Mouse (Mus musculus): Measurements from ENCODE around the gene Socs7. TPM values are rescaled to one million over a fixed set of nuclear protein-coding genes. Genes with fewer than 3 reads are reported as not detected.

Gene Socs7
- polyA plus RNA-seq, 1 experiment from 2014 or later, result 3.7 TPM

DNA sequence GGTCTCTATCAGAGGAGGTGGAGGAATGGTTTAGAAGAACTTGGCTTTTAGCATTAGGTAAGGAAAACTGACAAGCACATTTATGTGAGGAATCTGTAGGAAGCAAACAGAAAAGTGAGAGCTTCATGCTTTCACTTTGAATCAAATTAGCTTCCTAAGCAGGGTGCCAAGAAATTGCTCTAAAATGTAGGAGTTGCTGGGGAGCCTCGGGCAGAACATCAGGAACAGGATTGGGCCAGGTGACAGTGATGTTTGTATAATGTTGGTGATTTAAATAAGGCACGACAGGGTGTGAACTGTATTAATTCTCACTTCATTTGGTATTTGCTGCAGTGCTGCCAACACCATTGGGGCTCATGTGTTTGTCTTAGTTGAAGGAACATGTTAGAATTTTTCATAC lies 21.4 kb downstream of the Socs7 start:
- DNase-seq (ENCODE audit: low spot score), result no peak

DNA sequence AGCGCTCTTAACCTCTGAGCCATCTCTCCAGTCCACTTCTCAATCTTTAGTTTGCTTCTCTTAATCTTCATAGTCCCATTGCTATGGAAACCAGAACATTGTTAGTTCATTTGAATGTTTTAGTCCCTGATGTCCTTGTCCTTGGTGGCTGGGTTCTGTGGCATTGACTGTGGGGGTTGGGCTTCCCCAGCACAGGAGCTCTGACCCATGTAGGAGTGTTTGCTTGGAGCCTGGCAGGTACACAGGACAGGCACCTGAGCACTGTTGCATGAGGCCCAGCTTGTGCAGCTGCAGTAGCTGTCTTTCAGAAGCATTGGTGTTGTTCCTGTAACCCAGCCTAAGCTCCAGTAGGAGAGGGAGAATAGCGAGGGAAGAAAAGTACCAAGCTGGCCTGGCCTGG lies 25.5 kb downstream of the Socs7 start:
- DNase-seq (ENCODE audit: low spot score), result no peak

DNA sequence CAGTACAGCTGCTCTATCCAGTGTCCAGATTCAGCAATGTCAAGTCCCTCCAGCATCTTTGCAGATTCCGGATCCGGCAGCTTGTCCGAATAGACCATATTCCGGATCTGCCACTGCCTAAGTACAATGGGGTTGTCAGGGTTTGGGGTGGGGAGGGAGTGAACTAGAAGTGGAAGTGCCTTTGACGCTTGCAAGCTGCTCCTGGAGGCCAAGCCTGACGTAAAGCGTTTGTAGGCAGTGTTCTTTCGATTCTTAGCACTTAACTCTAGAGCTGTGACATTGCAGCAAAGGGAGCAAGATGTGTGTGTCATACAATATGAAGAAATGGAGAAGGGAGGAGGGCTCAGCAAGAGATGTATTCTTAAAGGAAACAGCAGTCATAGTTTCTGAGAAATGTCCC lies 26.8 kb downstream of the Socs7 start:
- no peak for DNase-seq (ENCODE audit: low spot score)

DNA sequence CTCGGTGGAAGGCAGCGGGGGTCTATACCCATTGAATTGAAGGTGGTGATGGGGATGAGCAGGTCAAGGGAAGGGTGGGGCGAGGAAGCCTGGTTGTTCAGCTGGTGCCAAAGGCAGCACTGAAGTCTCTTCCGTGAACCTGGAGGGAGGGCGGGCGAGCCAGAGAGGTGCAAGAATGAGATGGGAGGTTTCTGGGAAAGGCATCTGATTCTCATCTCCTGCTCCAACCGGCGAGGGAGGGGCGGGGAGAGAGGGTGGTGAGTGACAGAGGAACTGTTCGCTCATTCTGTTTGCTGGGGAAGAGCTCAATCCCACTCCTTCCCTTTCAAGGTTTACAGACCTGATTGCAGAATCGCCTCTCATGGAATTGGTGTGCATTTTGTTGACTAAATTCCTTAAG lies 31.3 kb downstream of the Socs7 start:
- no peak for DNase-seq (ENCODE audit: low spot score)

DNA sequence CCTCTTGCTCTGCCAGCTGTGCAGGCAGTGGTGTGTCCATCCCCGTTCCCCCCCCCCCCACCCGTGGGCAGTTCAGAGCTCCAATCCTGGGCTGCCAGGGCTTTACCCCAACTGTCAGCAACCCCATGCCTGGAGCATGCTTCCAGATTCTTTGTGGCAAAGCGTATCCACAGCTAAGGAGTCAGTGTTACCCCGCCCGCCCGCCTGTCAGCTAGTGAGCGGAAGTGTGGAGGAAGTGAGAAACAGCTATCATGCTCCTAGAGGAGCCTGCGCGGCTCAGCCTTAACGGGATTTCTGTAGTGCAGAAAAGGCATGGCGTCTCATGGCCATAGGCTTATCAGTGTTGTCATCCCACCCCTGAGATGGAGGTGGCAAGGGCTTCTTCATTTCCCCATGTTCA lies 31.8 kb downstream of the Socs7 start:
- DNase-seq (ENCODE audit: low spot score), result no peak

DNA sequence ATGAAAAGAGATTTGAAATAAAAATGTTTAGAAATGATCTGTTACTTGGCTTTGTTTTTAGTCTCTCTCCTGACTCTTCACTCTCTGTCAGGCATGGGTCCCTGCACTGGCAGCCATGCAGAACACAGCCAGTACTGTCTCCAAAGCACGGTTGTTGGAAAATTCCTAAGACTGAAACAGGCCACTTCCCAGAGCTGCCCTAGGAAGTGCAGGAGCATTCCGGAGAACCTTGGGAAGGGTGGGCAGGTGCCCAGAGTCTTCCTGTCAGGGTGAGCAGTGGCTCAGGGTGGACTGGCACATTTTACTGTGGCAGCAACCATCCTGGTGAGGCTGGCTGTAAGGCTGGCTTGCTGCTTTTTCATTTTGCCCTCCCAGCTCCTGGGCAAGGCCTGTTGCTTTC lies 36.2 kb downstream of the Socs7 start:
- DNase-seq (ENCODE audit: low spot score), result no peak

DNA sequence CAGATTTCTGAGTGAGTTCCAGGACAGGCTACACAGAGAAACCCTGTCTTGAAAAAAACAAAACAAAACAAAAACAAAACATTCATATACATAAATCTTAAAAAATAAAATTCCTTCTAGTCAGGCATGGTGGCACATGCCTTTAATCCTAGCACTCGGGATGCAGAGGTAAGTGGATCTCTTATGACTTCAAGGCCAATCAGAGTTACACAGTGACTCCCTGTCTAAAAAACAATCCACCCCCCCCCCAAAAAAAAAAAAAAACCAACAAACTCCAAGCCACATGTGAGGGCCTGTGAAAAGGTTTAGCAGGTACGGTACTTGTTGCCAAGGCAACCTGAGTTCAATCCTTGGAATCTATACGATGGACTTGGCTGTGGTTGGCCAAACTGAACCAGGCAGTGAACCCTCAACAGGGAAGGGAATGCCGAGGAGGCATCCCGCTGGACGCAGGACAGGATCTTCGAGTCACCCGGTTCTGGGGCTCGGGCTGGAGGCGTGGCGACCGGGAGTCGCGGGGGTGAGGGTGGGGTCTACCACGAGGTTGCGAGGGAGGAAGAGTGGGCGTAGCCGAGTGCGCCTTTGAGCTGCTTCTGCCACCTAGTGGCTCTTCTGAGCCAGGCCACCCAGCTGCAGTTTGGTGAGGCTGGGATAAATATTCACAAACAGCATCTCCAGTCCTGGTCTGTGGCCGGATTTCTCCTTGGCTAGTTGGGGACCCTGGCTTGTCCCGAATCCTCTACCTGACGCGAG lies 37.8 kb downstream of the Socs7 start:
- DNase-seq (ENCODE audit: low spot score), result peak; percentile 88

DNA sequence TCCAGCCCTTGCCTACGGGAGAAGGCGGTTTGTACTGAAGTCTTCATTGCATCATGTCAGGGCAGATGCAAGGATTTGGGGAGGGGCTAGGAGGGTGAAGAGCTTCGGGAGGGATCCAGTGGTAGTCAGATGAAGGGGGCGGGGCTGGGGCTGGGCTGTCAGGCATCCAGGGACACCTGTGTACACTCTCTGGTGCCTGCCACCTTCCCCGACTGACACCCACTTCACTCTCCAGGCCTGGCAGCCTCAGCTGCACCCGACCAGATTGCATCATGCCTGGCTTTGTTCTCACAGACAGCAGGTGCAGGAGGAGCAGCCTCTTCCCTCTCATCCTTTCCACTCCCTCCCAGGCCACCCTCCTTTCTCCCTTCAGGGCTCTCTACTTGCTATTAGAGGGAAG lies 38.7 kb downstream of the Socs7 start:
- DNase-seq (ENCODE audit: low spot score), result peak; percentile 81

DNA sequence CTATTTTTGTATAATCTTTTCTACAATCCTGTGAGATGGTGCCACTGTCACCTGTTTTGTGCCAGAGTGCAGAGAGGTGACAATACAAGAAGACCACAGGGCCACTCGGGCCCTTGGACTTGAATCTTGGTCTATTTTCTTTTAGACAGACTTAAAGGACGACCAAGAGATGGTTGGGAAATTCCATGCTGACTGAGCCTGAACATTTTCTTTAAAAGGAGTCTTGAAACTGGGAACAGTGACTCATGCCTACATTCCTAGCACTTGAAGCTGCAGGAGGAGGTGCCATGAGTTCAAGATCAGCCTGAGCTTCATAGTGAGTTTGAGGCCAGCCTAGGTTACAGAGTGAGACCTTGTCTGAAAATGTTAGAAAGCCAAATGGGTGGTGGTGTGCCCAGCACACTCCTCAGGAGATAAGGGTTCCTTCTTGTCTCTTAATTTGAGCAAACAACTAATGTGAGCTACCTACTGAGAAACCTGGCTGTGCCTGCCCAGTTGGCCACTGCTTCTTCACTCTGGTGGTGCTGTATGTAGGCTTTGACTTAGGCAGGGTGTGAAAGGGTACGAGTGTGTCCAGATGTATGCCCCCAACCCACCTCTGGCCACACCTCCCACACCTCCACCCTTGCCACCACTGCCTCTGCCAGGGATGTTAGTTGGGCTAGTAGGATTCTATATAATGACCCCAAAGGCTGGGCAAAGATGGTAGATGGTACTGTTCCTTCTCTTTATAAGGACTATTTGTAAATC lies 39.5 kb downstream of the Socs7 start:
- no peak for DNase-seq (ENCODE audit: low spot score)

DNA sequence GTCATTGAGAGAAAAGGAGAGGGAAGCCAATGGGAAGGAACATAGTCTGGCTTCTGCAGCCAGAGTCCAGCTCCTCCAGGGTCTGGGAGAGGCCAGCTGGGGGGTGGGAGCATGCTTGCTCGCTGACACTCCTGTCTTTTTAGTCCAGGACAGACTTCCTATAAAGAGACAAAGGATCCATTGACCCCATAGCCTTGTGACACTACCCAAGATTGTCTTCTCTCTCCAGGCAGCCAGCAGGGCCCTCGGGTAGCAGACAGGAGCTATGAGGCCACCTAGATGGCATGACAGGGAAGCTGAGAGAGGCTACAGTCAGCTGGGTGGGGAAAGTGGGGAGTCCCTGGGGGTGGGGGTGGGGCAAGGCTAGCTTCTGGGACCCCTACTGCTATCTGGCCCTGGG lies 40.4 kb downstream of the Socs7 start:
- DNase-seq (ENCODE audit: low spot score), result no peak

DNA sequence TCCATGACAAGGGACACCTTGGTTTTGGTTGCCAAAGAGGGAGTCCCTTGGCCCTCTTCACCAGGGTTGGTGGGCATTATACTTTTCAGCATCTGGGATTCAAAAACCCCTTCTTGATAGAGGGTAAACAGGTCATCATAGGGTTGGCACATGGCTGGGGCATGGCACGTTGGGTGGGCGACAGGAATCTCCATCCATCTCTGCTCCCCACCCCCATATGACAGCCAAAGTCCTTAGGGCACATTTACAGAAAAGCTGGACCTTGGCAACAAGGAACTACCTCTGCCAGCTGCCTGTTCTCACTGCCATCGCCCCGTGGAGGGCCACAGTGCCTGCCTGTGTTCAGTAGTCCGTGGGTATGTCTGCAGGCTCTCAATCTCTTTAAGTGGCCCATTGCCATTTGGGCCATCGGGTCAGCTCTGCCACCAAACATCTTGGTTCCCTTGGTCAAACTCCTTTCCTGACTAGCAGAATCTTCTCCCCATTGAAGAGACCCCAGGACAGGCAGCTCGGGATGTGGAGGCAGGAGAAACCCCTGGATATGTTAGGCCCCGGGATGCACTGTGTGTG lies 41.3 kb downstream of the Socs7 start:
- DNase-seq (ENCODE audit: low spot score), result no peak

DNA sequence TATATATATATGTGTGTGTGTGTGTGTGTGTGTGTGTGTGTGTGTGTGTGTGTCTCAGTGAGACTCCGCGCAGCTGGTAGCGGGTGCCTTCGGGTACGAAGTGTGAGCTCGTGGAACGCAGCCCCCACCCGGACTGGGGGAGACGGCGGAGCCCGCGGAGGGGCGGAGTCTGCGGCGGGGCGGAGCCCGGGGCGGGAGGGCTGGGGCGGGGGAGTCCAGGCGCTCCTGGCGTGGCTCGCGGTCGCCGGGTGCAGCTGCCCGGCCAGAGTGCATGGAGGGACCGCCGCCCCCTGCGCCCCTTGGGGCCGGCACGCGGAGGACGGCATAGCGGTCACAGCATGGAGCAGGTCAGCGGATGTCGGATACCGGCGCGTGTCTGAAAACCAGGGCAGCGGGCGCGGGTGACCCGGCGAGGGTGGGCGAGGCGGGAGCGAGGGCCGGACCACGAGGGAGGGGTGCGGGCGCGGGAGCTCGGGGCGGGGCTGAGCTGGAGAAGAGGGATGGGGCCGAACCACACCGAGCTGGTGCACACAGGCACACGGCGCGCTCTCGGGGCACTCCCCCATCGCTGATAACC lies 41.9 kb downstream of the Socs7 start:
- DNase-seq (ENCODE audit: low spot score), result peak; percentile 63

DNA sequence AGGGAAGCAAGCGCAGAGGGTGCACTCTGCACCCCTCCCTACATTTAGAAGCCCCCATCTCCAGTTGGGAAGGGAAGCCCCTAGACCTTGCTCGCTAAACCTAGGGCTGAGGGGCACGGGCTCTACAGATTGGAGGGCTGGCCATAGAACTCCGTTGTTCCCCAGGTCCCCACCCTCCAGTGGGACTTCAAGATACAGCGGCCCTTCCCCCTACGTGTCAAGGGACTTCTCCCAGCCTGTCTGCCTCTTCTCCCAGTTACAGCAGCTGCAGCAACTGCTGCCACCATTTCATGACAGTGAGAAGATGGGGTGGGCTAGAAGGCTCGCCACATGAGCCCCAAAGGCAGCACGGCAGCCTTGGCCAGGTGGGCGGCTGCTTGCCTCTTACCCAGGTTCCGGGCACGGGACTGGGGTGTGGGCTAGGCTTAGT lies 42.4 kb downstream of the Socs7 start:
- no peak for DNase-seq (ENCODE audit: low spot score)

DNA sequence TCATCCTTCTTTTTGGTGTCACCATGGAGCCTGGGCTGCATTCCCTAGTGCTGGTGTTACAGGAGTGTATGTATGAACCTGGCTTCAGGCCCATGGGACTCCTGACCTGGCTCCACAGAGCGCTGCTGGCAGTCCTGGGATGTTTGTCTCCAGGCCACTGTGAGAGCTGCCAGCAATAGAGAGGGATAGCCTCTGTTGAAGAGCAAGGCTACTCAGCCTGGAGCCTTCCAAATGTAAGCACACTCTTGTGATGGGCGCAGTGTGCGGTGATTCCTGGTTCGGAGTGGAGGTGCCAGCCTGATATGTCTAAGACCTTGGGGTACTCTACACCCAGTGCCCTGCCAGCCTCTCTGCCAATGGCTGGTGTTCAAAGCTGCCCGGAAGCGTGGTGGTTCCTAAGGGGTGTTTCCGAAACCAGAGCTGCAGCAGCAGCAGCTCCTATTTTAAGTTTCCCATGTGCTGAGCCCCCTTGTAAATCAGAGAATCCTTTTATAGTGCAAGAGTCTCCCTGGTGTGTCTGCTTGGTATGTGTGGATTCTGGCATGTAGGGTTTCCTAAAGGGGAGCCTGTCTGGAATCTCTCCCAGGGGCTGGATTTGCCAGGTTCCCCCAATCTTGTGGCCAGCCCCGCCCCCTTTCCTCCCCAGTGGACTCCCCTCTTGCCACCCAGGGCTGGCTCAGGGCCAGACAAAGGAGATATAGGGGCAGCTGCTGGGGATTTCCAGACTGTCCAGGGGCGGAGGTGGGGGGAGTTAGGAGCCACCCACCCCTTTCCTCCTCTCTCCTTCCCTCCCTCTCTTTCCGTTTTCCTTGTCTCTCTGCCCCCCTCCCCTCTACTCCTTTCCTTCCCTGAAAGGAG lies 44.0 kb downstream of the Socs7 start:
- DNase-seq (ENCODE audit: low spot score), result no peak

DNA sequence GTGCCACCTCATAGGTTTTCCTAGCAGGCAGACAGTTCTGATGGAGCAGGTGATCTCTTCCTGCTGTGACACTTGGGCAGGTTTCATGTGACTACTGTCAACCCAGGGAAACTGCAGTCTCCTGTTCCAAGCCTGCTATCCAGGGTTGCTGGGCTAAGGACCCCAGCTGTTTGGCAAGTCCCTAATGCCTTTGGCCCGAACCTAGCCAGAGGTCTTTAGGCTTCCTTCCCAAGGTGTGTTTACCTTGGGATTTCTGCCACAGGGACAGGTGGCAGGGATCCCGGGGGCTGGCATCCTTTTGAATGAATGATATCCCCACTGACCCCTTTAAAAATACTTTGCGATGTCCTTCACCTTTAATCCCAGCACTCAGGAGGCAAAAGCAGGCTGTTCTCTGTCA lies 45.1 kb downstream of the Socs7 start:
- DNase-seq (ENCODE audit: low spot score), result no peak

DNA sequence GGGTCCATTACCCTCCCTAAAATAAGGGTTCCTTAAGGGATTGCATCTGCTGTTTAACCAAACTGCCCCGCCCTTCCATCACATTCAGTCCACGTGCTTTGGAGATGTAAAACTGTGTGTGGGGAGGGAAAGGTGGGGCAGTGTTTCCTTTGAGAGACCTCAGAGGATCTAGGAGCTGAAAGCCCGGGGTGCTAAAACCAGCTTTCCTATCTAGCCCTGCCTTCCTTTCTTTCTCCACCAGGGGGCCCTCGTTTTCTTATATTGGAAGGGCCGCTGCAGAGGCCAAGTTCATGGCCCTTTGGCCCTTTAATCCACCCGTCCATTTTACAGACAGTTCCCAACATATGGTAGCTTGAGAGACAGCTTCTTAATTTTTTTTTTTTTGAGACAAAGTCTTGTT lies 45.8 kb downstream of the Socs7 start:
- DNase-seq (ENCODE audit: low spot score), result peak; percentile 76

DNA sequence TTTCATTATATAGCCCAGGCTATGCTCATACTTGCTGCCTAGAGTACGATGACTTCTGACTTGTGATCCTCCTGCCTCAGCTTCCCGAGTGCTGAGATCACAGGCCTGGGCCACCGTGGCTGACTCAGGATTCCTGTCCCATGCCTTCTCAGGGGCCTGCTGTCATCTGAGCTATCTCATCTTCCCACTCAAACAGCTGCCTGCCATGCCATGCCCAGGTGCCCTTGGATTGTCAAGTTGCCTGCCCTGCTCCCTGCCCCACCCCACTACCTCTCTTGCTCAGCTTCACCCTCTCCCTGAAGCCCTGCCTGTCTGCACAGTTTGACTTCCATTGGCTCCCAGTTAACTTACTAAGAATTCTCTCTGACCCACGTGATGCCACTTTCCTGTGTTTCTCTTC lies 48.6 kb downstream of the Socs7 start:
- no peak for DNase-seq (ENCODE audit: low spot score)

DNA sequence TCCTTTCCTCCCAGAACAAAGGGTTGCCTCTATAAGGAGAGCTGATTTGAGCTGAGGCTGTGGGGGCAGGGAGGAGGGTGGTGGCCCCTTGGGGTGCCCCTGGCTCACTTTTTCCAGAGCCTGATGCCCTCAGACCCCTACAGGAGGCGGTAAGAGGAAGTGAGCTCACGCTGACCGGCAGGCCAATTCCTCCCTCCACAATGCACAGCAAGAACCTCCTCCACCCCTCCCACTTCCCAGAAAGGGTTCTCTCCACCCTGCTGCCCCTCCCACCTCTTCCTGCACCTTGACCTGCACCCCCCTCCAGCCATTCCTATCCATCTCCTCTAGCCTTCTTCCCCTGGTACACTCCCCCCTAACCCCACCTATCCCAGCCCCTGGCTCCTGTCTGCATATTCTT lies 49.8 kb downstream of the Socs7 start:
- DNase-seq (ENCODE audit: low spot score), result no peak

DNA sequence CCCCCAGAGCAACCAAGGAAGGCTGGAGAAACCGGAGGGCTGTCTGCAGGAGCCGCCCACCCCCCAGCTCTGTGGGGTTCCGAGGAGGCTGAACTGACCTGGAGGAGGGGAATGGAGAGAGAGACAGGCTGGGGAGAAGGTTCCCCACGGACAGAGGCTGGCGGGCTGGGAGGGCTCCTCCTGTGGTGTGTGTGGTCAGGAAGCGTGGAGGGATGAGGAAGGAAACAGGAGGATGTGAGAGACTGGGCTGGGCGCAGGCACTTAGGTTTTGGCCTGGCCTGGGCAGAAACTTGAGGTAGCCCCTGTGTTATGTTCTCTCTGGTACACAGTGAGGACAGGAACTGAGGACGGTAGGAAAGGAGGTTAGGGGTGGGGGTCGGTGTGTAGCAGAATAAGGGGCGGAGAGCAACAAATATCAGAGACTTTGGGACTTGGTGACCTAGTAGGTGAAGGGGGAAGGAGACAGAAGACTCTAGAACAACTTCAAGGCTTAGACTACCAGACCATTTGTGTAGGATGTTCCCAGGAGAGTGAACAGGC lies 50.5 kb downstream of the Socs7 start:
- DNase-seq (ENCODE audit: low spot score), result no peak

DNA sequence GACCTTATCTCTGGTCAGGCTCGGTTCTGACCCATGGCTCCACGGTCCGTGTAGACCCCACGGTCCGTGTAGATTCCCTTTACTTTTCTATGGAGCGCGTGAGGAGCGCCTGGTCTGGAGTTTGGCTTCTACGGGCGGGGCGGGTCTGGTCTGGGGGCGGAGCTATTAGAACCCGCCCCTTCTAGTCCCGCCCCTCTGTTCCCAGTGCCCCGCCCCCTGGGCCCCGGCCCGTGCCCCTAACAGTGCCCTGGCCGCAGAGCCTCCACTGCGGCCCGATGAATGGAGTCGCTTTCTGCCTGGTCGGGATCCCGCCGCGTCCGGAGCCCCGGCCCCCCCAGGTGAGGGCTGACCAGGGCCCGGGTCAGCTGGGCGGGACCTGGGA lies 53.0 kb downstream of the Socs7 start, which contains the start of gene Arhgap23:
Gene Arhgap23 (plus strand): TSS at position 204 of the 382 bp plus-strand sequence.
- peak; percentile 52 for DNase-seq (ENCODE audit: low spot score)

Measured in thymus, postnatal 0 days (tissue).